Comparison of ENCODE assay signal across 14 mouse cellular contexts in genomic region chr8:117543789-117544188, GRCm38 (mm10). TPM values are rescaled to one million over a fixed set of nuclear protein-coding genes. Genes with fewer than 3 reads are reported as not detected.
DNase-seq lines count a peak whose midpoint lies in the region.
"Had no signal": no experiment of that assay in that cellular context is flagged by ENCODE, and none has a peak within 500 bp of the region (broad histone marks: within the 10 kb centered on the region; RNA-seq: fewer than 3 reads in every experiment).

No protein-coding gene starts in this region.

- DNase-seq in layer of hippocampus, adult 9-11 months, result peak; percentile 51
- no peak for DNase-seq in layer of hippocampus, adult 8-10 months (ENCODE audit: low spot score in 2 of 2)
- peak; percentile 37 for DNase-seq in c-Kit-positive CD71-positive TER-119-negative erythroid progenitor cells, embryonic 14.5 days (ENCODE audit: low read depth)
- peak; percentile 42 to 50 for DNase-seq in heart, postnatal 10 days
- DNase-seq in adrenal gland, postnatal 4 days (ENCODE audit: low spot score in 2 of 2), result no peak
- DNase-seq in right cerebral cortex, adult 18-20 months, result no peak
- DNase-seq in urinary bladder, postnatal 14 days (ENCODE audit: low spot score), result no peak
- DNase-seq: kidney, postnatal 4 days; spleen, adult 18-20 months; thymus, postnatal 25 days had no signal

- intact Hi-C loops in heart, postnatal 10 days (cut with DNase I), result no loop called here

- H3K36me3 ChIP-seq in megakaryocyte, embryonic 14.5 days (replicated peaks; ENCODE audit: low read length), result peaks cover 74% of the 10 kb centered on the region
- H3K36me3 ChIP-seq: limb, embryonic 12.5 days; midbrain, embryonic 12.5 days had no signal

- no peaks in the 10 kb centered on the region for H3K27me3 ChIP-seq in megakaryocyte, embryonic 14.5 days (replicated peaks)
- H3K27me3 ChIP-seq: limb, embryonic 12.5 days; midbrain, embryonic 12.5 days had no signal

- peak overlapping the region; percentile 86 for H3K4me3 ChIP-seq in megakaryocyte, embryonic 14.5 days (replicated peaks)
- H3K4me3 ChIP-seq: erythroblast, embryonic 14.5 days; limb, embryonic 12.5 days; midbrain, embryonic 12.5 days had no signal

- H3K9me3 ChIP-seq in megakaryocyte, embryonic 14.5 days, result no peaks in the 10 kb centered on the region
- H3K9me3 ChIP-seq: limb, embryonic 12.5 days; midbrain, embryonic 12.5 days had no signal

- H3K4me1 ChIP-seq in megakaryocyte, embryonic 14.5 days, result peaks cover 99% of the 10 kb centered on the region
- H3K4me1 ChIP-seq: limb, embryonic 12.5 days; midbrain, embryonic 12.5 days had no signal

RNA-seq across cellular contexts. Expression of gene Plcg2, which starts 45.7 kb away (rescaled TPM):
- 10 to 100 TPM in 1 of 4 experiments, 1 to 10 TPM in 3; 3.1 to 10.2 (median 5.7) TPM for total RNA-seq in layer of hippocampus, adult 8-10 months (2022)
- 10 to 100 TPM; 10.2 to 10.7 TPM for total RNA-seq in heart, postnatal 10 days (2021)
- polyA plus RNA-seq in megakaryocyte, embryonic 14.5 days (2012; ENCODE audit: insufficient read depth, low replicate concordance), result 36.0 and 76.6 TPM in 2 replicates
- 1 to 10 TPM; 5.5 to 6.2 TPM for total RNA-seq in adrenal gland, postnatal 4 days (2021)

Comparison
In these comparisons a context has a peak if more than half of its experiments do, and no peak if none do; other contexts are left out.
1. DNase-seq: peak in layer of hippocampus, adult 9-11 months (single experiment), c-Kit-positive CD71-positive TER-119-negative erythroid progenitor cells, embryonic 14.5 days (single experiment) and heart, postnatal 10 days (2 of 2); none in layer of hippocampus, adult 8-10 months (0 of 2), adrenal gland, postnatal 4 days (0 of 2), right cerebral cortex, adult 18-20 months (single experiment) and urinary bladder, postnatal 14 days (single experiment).